Mouse (Mus musculus): ENCODE data around the gene B3galt4.
"Not testable (repeated sequence)": the region's sequence is repeated elsewhere in the genome, so short reads cannot be mapped to it uniquely, and the experiment has no call there.

The B3galt4 gene

DNA sequence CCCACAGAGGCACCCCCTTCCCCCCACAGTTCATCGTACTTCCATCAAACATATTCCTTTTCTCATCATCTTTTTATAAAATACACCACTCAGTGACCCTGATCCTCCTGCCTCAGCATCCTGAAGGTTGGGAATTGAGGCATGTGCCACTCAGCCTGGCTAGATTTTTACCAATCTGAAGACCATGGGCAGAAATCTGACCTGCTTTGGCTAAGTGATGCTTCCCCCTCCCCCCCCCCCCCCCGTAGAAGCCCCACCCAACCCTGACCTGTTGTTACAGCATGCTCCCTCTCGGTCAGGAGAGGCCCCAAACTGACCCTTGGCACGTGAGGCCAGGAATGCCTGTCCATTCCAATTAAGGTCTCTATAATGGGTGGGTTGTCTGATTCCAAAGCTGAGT, 46.5 kb downstream of the B3galt4 start, which contains the start of gene Platr17:
TSS of gene Platr17 (plus strand) at position 301 of the 400 bp plus-strand sequence.
- not testable (repeated sequence) for DNase-seq (ENCODE audit: low read depth)

DNA sequence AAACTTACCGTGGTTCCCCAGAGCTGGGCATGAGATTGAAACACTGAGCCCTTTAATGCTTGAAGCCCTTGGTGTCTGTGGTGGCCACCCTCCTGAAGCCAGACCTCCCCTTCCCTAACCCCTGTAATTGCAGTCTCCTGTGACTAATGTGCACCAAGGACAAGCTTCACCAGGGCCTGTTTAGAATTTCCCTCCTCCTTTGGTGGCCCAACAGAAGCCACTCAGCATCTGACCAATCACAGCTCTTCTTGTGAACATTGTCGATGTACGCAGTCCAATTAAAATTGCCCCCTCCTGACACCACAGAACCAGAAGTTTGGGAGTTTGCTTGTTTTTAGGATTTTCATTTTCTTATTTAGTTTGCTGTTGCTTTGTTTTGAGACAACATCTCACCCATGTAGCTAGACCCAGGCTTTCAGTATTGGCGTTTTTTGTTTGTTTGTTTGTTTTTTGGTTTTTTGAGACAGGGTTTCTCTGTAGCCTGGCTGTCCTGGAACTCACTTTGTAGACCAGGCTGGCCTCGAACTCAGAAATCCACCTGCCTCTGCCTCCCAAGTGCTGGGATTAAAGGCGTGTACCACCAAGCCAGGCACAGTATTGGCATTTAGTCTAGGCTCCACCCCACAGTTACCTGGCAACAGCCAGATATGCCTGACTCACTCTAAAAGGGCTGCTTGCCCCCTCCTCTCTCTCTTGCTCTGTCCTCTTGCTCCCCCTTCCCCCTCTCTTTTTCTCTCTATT, 47.2 kb downstream of the B3galt4 start:
- DNase-seq (ENCODE audit: low read depth): not testable (repeated sequence)

GRCm38 (mm10) chr17:33902491-33902890, 48.8 kb downstream of the B3galt4 start:
- no peak for DNase-seq (ENCODE audit: low read depth)

- DNase-seq (ENCODE audit: low read depth): no peak
Measured at GRCm38 (mm10) chr17:33902079-33902478, 49.2 kb downstream of the B3galt4 start.

- DNase-seq (ENCODE audit: low read depth): no peak
Measured at GRCm38 (mm10) chr17:33901653-33902052, 49.6 kb downstream of the B3galt4 start.

GRCm38 (mm10) chr17:33900989-33901314, 50.3 kb downstream of the B3galt4 start:
- DNase-seq (ENCODE audit: low read depth): no peak

DNA sequence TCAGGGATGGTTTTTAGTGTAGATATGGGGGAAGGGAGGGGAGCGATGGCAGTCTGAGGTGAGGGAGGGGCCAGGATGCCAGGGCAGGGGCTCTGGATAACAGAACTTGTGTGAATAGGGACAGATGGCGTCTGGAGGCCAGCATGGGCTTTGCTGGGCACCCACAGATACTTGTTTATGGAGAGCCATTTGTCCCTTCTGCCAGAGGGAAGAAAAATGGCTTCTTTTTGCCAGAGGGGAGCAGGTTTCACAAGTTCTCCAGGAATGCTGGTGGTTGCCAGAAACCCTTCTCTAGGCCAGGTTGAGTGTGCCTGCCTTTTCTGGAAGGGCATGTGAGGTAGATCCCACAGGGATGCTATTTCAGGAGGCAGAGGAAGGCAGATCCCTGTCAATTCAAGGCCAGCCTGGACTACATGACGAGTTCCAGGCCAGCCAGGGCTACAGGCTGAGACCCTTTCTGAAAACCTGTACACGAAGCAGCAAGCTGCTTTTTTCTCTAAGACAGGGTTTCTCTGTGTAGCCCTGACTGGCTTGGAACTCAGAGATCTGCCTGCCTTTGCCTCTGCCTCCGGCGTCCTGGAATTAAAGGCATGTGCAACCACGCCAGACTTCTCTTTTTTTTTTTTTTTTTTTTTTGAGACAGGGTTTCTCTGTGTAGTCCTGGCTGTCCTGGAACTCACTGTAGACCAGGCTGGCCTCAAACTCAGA, 50.9 kb downstream of the B3galt4 start:
- no peak for DNase-seq (ENCODE audit: low read depth)
